Mouse (Mus musculus) monocyte, adult 5-6 weeks (primary cell): ENCODE data around the gene Plin3. TPM values are rescaled to one million over a fixed set of nuclear protein-coding genes. Genes with fewer than 3 reads are reported as not detected.
A peak's percentile ranks its signal among the peaks of the same experiment; 100 is the strongest.

ENCODE experiments used
- ATAC-seq: fragments of 153-309, 156-312 bp; replicated peaks from 2 replicates; pipeline ENCODE4 v1.8.0; 2017; ENCODE audit warnings: mild to moderate bottlenecking; ENCODE audit not compliant: low TSS enrichment, insufficient number of reproducible peaks, severe bottlenecking, poor library complexity, low FRiP score
- total RNA-seq: library from RNA; stranded (forward); fragments of 200-1000, 200-491, 200-594 nt; gene quantifications from 3 replicates; pipeline ENCODE4 v1.2.3, GENCODE M21; 2017

Plin3 gene
- total RNA-seq, 1 experiment from 2014 or later = 13.4 TPM

- no peak for ATAC-seq
Observed at GRCm38 (mm10) chr17:56257181-56257894, 35.3 kb downstream of the Plin3 start.

GRCm38 (mm10) chr17:56256239-56256881 is 36.3 kb downstream of the Plin3 start, which contains the start of gene Fem1a:
Gene Fem1a, plus strand, starts transcription at chr17:56256810.
- ATAC-seq = peak; percentile 84

GRCm38 (mm10) chr17:56255863-56256238 is 36.8 kb downstream of the Plin3 start:
- ATAC-seq = peak; percentile 82

- ATAC-seq = no peak
Observed at GRCm38 (mm10) chr17:56255429-56255828, 37.2 kb downstream of the Plin3 start.

- no peak for ATAC-seq
Observed at GRCm38 (mm10) chr17:56254695-56255094, 38.0 kb downstream of the Plin3 start.

- no peak for ATAC-seq
Observed at GRCm38 (mm10) chr17:56251136-56251829, 41.4 kb downstream of the Plin3 start.

- ATAC-seq = no peak
Observed at GRCm38 (mm10) chr17:56245608-56246007, 47.1 kb downstream of the Plin3 start.

GRCm38 (mm10) chr17:56241541-56242401 is 50.9 kb downstream of the Plin3 start:
- ATAC-seq = peak; percentile 83; the same call in 1 of the 2 replicates

GRCm38 (mm10) chr17:56233818-56234469 is 58.7 kb downstream of the Plin3 start:
- no peak for ATAC-seq

- ATAC-seq = no peak
Observed at GRCm38 (mm10) chr17:56233389-56233788, 59.3 kb downstream of the Plin3 start.

GRCm38 (mm10) chr17:56229943-56230342 is 62.7 kb downstream of the Plin3 start:
- no peak for ATAC-seq

Other genes starting within 250 kb of the Plin3 start
- 38.0 to 40.4 TPM (median 38.5 TPM) in 3 replicates for gene Ubxn6, start 217.8 kb downstream of the Plin3 start, total RNA-seq
- 61.2 to 151 TPM (median 112 TPM) in 3 replicates for gene Hdgfl2, start 213.2 kb downstream of the Plin3 start, total RNA-seq
- not detected in 3 replicates for gene Plin4, start 183.1 kb downstream of the Plin3 start, total RNA-seq
- not detected in 3 replicates for gene Plin5, start 175.3 kb downstream of the Plin3 start, total RNA-seq
- gene Lrg1, start 170.9 kb downstream of the Plin3 start, total RNA-seq = not detected in 3 replicates
- 0.53 to 1.2 TPM (median 0.87 TPM) in 3 replicates for gene Sema6b, start 152.5 kb downstream of the Plin3 start, total RNA-seq
- 0.39 to 0.43 TPM in 2 of 3 replicates, not detected in the other for gene Tnfaip8l1, start 130.4 kb downstream of the Plin3 start, total RNA-seq
- gene Mydgf, start 109.0 kb downstream of the Plin3 start, total RNA-seq = 25.0 to 31.5 TPM (median 30.6 TPM) in 3 replicates
- gene Dpp9, start 74.0 kb downstream of the Plin3 start, total RNA-seq = 8.4 to 20.3 TPM (median 11.7 TPM) in 3 replicates
- 13.2 to 22.7 TPM (median 13.6 TPM) in 3 replicates for gene Fem1a, start 36.1 kb downstream of the Plin3 start, total RNA-seq
- 2.6 to 11.4 TPM (median 3.9 TPM) in 3 replicates for gene Ticam1, start 16.1 kb downstream of the Plin3 start, total RNA-seq
- not detected in 3 replicates for gene Arrdc5, start 7.4 kb upstream of the Plin3 start, total RNA-seq
- 1.2 to 5.9 TPM (median 3.2 TPM) in 3 replicates for gene Uhrf1, start 10.4 kb upstream of the Plin3 start, total RNA-seq
- gene Kdm4b, start 33.2 kb upstream of the Plin3 start, total RNA-seq = 8.0 to 17.3 TPM (median 10.3 TPM) in 3 replicates
- 15.5 to 40.8 TPM (median 16.3 TPM) in 3 replicates for gene Ptprs, start 183.6 kb upstream of the Plin3 start, total RNA-seq
- gene Znrf4, start 219.6 kb upstream of the Plin3 start, total RNA-seq = not detected in 3 replicates